Mouse (Mus musculus) spleen, postnatal 10 days (tissue): ENCODE measurements around the gene Gipr.
"Not testable (repeated sequence)": the region's sequence is repeated elsewhere in the genome, so short reads cannot be mapped to it uniquely, and the experiment has no call there.

ENCODE experiments used
- DNase-seq, 2 experiments: peaks; one replicate each; pipeline ENCODE4 v3.0.0; 2021 to 2022; ENCODE audit warnings: low spot score in 2 of 2

Gipr gene

GRCm38 (mm10) chr7:19178443-19179092, 12.6 kb upstream of the Gipr start:
- peak; percentile 78 to 88 for DNase-seq

- DNase-seq, result no peak
Measured at GRCm38 (mm10) chr7:19178035-19178434, 12.1 kb upstream of the Gipr start.

GRCm38 (mm10) chr7:19177216-19177615, 11.3 kb upstream of the Gipr start:
- no peak for DNase-seq

- no peak for DNase-seq
Measured at GRCm38 (mm10) chr7:19176516-19176947, 10.6 kb upstream of the Gipr start.

- peak in 1 of 2 experiments; percentile 42 for DNase-seq
Measured at GRCm38 (mm10) chr7:19175708-19176515, 10.0 kb upstream of the Gipr start, which contains the start of gene Eml2. TSS of gene Eml2 (plus strand) at chr7:19176421.

- DNase-seq, result peak; percentile 57 to 86
Measured at GRCm38 (mm10) chr7:19172874-19173273, 6.9 kb upstream of the Gipr start.

GRCm38 (mm10) chr7:19171831-19172230, 5.9 kb upstream of the Gipr start:
- no peak for DNase-seq

- DNase-seq, result no peak
Measured at GRCm38 (mm10) chr7:19170142-19170541, 4.2 kb upstream of the Gipr start.

GRCm38 (mm10) chr7:19169506-19169905, 3.6 kb upstream of the Gipr start:
- DNase-seq, result no peak

- DNase-seq, result no peak
Measured at GRCm38 (mm10) chr7:19166990-19167389, 1.1 kb upstream of the Gipr start.

- peak in 1 of 2 experiments; percentile 53 for DNase-seq
Measured at GRCm38 (mm10) chr7:19164978-19165377, 949 bp downstream of the Gipr start.

- no peak for DNase-seq
Measured at GRCm38 (mm10) chr7:19164189-19164588, 1.7 kb downstream of the Gipr start.

GRCm38 (mm10) chr7:19163752-19164151, 2.2 kb downstream of the Gipr start:
- no peak for DNase-seq

- no peak for DNase-seq
Measured at GRCm38 (mm10) chr7:19162928-19163327, 3.0 kb downstream of the Gipr start.

GRCm38 (mm10) chr7:19160115-19160514, 5.8 kb downstream of the Gipr start:
- no peak for DNase-seq

- DNase-seq, result no peak
Measured at GRCm38 (mm10) chr7:19159411-19159810, 6.5 kb downstream of the Gipr start.

GRCm38 (mm10) chr7:19158601-19159000, 7.3 kb downstream of the Gipr start:
- DNase-seq, result no peak

- peak; percentile 89 to 93 for DNase-seq
Measured at GRCm38 (mm10) chr7:19157160-19157800, 8.6 kb downstream of the Gipr start.

- peak in 1 of 2 experiments; percentile 42 for DNase-seq
Measured at GRCm38 (mm10) chr7:19155825-19156475, 10.0 kb downstream of the Gipr start.

GRCm38 (mm10) chr7:19154796-19155195, 11.1 kb downstream of the Gipr start:
- no peak for DNase-seq

GRCm38 (mm10) chr7:19151121-19151520, 14.8 kb downstream of the Gipr start:
- DNase-seq, result not testable (repeated sequence)

GRCm38 (mm10) chr7:19149626-19150025, 16.3 kb downstream of the Gipr start, which contains the start of gene Snrpd2:
TSS of gene Snrpd2 (plus strand) at chr7:19149722.
- peak; percentile 94 to 99 for DNase-seq
